Mouse (Mus musculus) G1E (cell line): Measurements from ENCODE around the gene Arhgap22. TPM values are rescaled to one million over a fixed set of nuclear protein-coding genes. Genes with fewer than 3 reads are reported as not detected.

Experiments used
- ATAC-seq: 2 replicates; pipeline ENCODE4 v1.8.0; 2016; ENCODE audit warnings: mild to moderate bottlenecking; ENCODE audit not compliant: insufficient number of reproducible peaks, poor library complexity, low FRiP score, severe bottlenecking; ENCODE audit errors: extremely low read depth
- DNase-seq: peaks from one replicate; pipeline ENCODE4 v3.0.0; 2012; ENCODE audit warnings: low spot score
- H3K27me3 ChIP-seq: 2 replicates; pipeline ENCODE4 v1.6.1; 2012; ENCODE audit warnings: mild to moderate bottlenecking, low read length, inconsistent platforms; ENCODE audit not compliant: insufficient read depth
- H3K36me3 ChIP-seq: replicated peaks from 2 replicates; pipeline ENCODE3; 2012; ENCODE audit warnings: mild to moderate bottlenecking, inconsistent platforms
- H3K4me1 ChIP-seq: 2 replicates; pipeline ENCODE4 v1.6.1; 2012; ENCODE audit warnings: low read depth, low read length, inconsistent platforms, mixed read lengths; ENCODE audit not compliant: insufficient read depth
- H3K4me3 ChIP-seq: 2 replicates; pipeline ENCODE4 v1.5.1; 2012; ENCODE audit warnings: low read depth, mild to moderate bottlenecking, inconsistent platforms, low read length, moderate library complexity, mixed read lengths
- H3K9me3 ChIP-seq: replicated peaks from 2 replicates; pipeline ENCODE4 v1.6.1; 2012; ENCODE audit warnings: inconsistent platforms
- CTCF ChIP-seq: IDR thresholded peaks from 2 replicates; pipeline ENCODE4 v1.5.1; 2012; ENCODE audit warnings: low read depth, low read length, inconsistent platforms, mixed read lengths
- GATA1 ChIP-seq: IDR thresholded peaks from 2 replicates; pipeline ENCODE4 v1.6.1; 2012; ENCODE audit warnings: borderline replicate concordance, low read length, inconsistent platforms, mixed read lengths
- GATA2 ChIP-seq: IDR thresholded peaks from 2 replicates; pipeline ENCODE4 v1.6.1; 2012; ENCODE audit warnings: low read depth, low read length, inconsistent platforms, borderline replicate concordance
- POLR2AphosphoS5 ChIP-seq: IDR thresholded peaks from 2 replicates; pipeline ENCODE4 v1.6.1; 2012; ENCODE audit warnings: low read depth, low read length, inconsistent platforms; ENCODE audit not compliant: insufficient replicate concordance
- TAL1 ChIP-seq: conservative IDR thresholded peaks from 2 replicates; pipeline ENCODE4 v1.6.1; 2012; ENCODE audit warnings: low read depth, low read length, inconsistent platforms, mixed read lengths
- polyA plus RNA-seq: library from polyadenylated mRNA; stranded (reverse); fragments of >175 nt; gene quantifications from 2 replicates; pipeline ENCODE4 v1.2.3, GENCODE M21; 2012
- total RNA-seq, 2 experiments: library from RNA; stranded (forward) in 1 of 2; stranded (reverse) in 1 of 2; fragments of 200-1000 nt in 1 of 2; fragments of >200 nt in 1 of 2; fragmentation: Nextera tagmentation in 1 of 2; gene quantifications; 2 replicates each; pipeline ENCODE4 v1.2.3; 2014 to 2017

Gene Arhgap22
- total and polyA plus RNA-seq, 3 experiments = 0.05 TPM; not detected in 2

- H3K4me3 ChIP-seq = no peak overlapping the region
- H3K36me3 ChIP-seq = no peaks in the 10 kb centered on the region
- DNase-seq (no peak), ATAC-seq (no peak)
- no peaks in the 10 kb centered on the region for H3K27me3 ChIP-seq
- no peak for TF ChIP-seq CTCF
- TF ChIP-seq GATA2 = no peak
- TF ChIP-seq TAL1 = no peak
- TF ChIP-seq POLR2AphosphoS5 = no peak
- TF ChIP-seq GATA1 = no peak
- H3K4me1 ChIP-seq = no peaks in the 10 kb centered on the region
- peaks cover 58% of the 10 kb centered on the region for H3K9me3 ChIP-seq
Measured at GRCm38 (mm10) chr14:33317946-33318345, 104.1 kb downstream of the Arhgap22 start.

DNA sequence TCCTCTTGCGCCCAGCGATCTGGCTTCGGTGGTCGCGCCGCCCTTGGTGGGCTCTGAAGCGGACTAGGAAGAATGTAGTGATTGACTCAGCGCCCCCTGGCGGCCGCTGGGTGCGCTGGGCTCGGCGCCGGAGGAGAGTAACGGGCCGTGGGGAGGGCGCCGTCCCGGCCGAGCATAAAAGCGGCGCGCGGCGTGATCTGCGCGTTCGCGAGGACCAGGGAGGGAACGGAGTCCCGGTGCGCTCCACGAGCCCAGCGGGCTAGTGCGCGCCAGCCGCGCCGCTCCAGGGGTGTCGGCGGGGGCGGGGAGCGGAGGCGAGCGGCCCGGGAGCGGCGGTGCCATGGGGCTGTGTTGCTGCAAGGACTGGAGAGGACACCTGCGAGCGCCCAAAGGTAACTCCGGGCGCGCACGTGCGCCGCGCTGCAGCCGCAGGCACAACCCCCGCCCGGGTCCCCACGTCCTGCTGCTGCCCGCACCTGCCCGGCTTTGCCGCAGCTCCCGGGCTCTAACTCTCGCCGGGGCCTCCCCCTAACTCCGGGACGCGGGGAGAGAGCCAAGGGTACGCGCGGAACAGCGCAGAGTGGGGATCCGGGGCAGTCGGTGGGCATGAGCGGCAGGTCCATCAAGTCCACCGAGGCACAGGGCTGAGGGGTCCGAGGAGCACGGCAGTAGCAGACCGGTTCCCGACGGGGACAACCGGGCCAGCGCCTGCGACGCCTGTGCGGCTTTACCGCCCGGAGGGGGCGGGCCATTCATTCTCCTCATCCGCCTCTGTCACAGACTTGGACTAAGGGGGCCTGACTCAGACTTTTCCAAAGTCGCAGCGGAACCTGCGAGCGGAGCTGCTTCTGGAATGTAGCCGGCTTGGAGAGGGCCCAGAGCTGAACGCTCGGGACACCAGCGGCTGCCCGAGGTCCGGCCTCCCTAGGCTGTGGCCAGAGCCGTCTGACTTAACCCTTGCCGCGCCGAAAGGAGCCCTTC, 106.0 kb downstream of the Arhgap22 start:
- Histone ChIP-seq H3K27me3 (no peaks in the 10 kb centered on the region), H3K4me3 (no peak overlapping the region; the same call in 1 of the 2 replicates), H3K9me3 (peaks cover 58% of the 10 kb centered on the region), H3K36me3 (no peaks in the 10 kb centered on the region), H3K4me1 (no peaks in the 10 kb centered on the region)
- ATAC-seq (no peak), DNase-seq (no peak)
- TF ChIP-seq GATA2 (no peak), TAL1 (no peak), GATA1 (no peak), CTCF (no peak), POLR2AphosphoS5 (no peak)

DNA sequence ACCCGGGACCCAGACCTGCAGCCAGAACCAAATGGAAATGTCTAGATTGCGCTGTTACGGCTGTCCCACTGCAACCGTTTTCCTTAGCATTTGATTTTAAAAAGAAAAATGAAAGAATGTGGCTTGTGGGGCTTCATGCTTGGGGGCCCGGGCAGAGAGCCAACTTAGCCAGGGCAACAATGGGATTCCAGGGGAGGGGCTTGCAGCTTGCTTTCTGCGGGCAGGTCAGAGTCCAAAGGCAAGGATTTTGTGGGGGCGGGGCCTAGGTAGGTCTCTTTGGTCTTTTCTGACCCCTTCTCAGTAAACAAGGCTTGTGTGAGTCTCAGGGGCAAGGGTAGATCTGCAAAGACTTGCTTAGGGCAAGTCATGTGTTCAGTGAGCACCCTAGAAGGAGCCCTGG, 107.0 kb downstream of the Arhgap22 start:
- Histone ChIP-seq H3K9me3 (peaks cover 52% of the 10 kb centered on the region), H3K27me3 (no peaks in the 10 kb centered on the region), H3K4me3 (no peak overlapping the region), H3K36me3 (no peaks in the 10 kb centered on the region), H3K4me1 (no peaks in the 10 kb centered on the region)
- ATAC-seq = no peak
- DNase-seq = no peak
- TF ChIP-seq CTCF = no peak
- no peak for TF ChIP-seq GATA2
- no peak for TF ChIP-seq GATA1
- TF ChIP-seq POLR2AphosphoS5 = no peak
- TF ChIP-seq TAL1 = no peak

DNA sequence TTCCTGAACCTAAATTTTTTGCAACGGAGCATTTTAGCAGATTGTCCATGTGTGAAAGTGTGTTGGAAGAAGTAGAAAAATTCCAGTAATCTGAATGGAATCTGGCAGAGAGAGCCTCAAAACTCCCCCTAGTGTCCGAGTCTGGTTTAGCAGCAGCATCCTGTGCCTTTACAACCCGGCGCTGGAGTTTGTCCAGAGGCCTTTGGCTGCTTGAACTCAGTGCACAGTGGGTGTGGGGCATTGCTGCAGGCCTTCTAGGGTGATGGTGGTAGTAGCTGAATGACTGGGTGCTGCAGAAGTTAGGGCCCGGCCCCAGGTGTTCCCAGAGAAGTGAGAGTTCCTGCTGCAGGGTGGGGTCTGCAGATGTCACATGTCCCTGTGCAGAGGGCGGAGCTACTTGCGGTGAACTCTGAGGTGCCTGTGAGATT, 108.8 kb downstream of the Arhgap22 start:
- ATAC-seq (no peak), DNase-seq (no peak)
- TF ChIP-seq GATA1 (no peak), CTCF (no peak), GATA2 (no peak), POLR2AphosphoS5 (no peak), TAL1 (no peak)
- H3K36me3 ChIP-seq = no peaks in the 10 kb centered on the region
- no peaks in the 10 kb centered on the region for H3K27me3 ChIP-seq
- no peaks in the 10 kb centered on the region for H3K4me1 ChIP-seq
- H3K4me3 ChIP-seq = no peak overlapping the region
- H3K9me3 ChIP-seq = peaks cover 57% of the 10 kb centered on the region

GRCm38 (mm10) chr14:33324556-33324955, 110.7 kb downstream of the Arhgap22 start:
- H3K36me3 ChIP-seq = no peaks in the 10 kb centered on the region
- DNase-seq = no peak

GRCm38 (mm10) chr14:33328369-33328768, 114.5 kb downstream of the Arhgap22 start:
- ATAC-seq = no peak
- no peaks in the 10 kb centered on the region for H3K27me3 ChIP-seq

More at GRCm38 (mm10) chr14:33324556-33324955, 110.7 kb downstream of the Arhgap22 start:
- TF ChIP-seq POLR2AphosphoS5 = no peak
- ATAC-seq = no peak
- Histone ChIP-seq H3K4me3 (no peak overlapping the region), H3K9me3 (peaks cover 69% of the 10 kb centered on the region), H3K4me1 (no peaks in the 10 kb centered on the region), H3K27me3 (no peaks in the 10 kb centered on the region)

More at GRCm38 (mm10) chr14:33328369-33328768, 114.5 kb downstream of the Arhgap22 start:
- Histone ChIP-seq H3K4me3 (no peak overlapping the region), H3K9me3 (peaks cover 62% of the 10 kb centered on the region), H3K4me1 (no peaks in the 10 kb centered on the region), H3K36me3 (no peaks in the 10 kb centered on the region)
- DNase-seq = no peak
- TF ChIP-seq GATA2 = no peak
- TF ChIP-seq GATA1 = no peak
- no peak for TF ChIP-seq CTCF
- no peak for TF ChIP-seq POLR2AphosphoS5
- no peak for TF ChIP-seq TAL1
